Mouse (Mus musculus): ENCODE data around the gene Ptcd2. TPM values are rescaled to one million over a fixed set of nuclear protein-coding genes. Genes with fewer than 3 reads are reported as not detected.

The Ptcd2 gene
- total RNA-seq, 2 experiments from 2014 or later, result 7.0 to 8.4 TPM

DNA sequence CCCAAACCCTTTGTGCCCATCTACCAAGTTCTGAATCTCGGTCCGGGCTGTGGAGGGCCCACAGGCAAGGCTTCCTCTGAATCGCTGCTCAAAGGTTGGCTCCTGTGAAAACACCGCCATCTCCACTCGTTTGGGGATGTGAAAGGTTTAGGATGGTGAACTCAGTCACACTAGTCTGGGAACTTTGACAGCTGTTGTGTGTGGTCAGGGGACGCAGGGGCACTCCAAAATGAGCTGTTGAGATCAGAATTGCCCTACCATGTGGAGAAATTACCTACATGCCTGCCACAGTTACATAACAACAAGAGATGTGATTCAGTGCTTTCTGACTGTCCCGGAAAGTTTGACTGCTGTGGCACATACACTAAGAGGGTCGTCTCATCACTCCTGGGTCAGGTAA is 36.1 kb downstream of the Ptcd2 start:
- ATAC-seq (replicated peaks; ENCODE audit: low FRiP score, poor library complexity, severe bottlenecking), result no peak

- ATAC-seq (replicated peaks; ENCODE audit: low FRiP score, poor library complexity, severe bottlenecking), result no peak
These were observed 36.6 kb downstream of the Ptcd2 start for GRCm38 (mm10) chr13:99307930-99308359.

- no peak for ATAC-seq (replicated peaks; ENCODE audit: low FRiP score, poor library complexity, severe bottlenecking)
These were observed 38.3 kb downstream of the Ptcd2 start for GRCm38 (mm10) chr13:99306164-99306563.

DNA sequence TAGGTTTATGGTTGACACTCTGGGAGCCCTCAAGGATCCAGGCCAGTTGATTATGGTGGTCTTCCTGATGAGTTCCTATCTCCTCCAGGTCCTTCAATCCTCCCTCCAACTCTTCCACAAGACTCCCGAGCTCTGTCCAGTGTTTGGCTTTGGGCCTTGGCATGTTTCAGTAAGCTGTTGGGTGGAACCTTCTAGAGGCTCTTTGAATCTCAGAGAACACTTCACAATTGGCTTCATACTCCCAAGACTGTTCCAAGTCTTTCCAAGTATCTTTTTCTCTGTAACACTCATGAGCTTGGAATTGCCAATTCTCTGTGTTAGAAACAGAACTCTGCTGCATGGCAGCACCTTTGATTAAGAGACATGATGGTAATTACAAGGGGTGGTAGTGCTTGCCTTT is 39.3 kb downstream of the Ptcd2 start:
- no peak for ATAC-seq (replicated peaks; ENCODE audit: low FRiP score, poor library complexity, severe bottlenecking)

DNA sequence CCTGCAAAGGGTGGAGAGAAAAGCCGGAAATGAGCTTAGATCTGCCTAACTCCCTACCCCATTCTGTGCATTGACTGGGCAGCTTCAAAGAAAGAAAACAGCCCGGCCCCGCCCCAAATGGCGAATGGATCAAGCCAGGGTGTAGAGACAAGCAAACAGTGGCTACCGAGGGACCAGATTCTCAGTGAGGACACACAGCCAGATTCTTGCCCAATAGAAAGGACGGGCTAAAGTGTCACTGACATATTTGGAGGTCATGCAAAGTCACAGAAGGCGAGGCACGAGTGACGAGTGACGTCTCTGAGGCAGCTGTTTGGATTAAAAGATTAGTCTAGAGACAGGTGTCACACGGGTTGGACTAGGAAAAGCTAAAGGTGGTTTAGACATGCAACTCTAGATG is 40.1 kb downstream of the Ptcd2 start:
- no peak for ATAC-seq (replicated peaks; ENCODE audit: low FRiP score, poor library complexity, severe bottlenecking)

DNA sequence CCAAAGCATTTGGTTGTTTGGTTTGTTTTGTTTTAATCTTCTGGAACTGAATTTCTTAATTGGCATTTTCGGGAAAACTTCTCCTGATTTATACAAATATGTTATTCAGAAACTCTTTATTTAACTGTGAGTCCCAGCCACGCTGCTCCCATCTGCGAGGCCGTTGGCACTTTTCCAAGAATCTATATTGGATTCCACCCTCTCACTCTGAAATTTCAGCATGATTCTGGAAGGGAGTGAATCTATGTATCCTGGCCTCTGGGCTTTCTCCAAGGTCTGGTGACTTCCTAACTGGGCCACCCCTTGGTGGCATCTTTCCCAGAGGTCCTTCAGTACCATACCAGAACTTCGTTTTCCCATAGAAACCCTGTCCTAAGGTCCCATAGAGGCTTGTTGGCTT is 40.7 kb downstream of the Ptcd2 start:
- no peak for ATAC-seq (replicated peaks; ENCODE audit: low FRiP score, poor library complexity, severe bottlenecking)

- ATAC-seq (replicated peaks; ENCODE audit: low FRiP score, poor library complexity, severe bottlenecking), result no peak
These were observed 44.6 kb downstream of the Ptcd2 start for GRCm38 (mm10) chr13:99299921-99300320.

DNA sequence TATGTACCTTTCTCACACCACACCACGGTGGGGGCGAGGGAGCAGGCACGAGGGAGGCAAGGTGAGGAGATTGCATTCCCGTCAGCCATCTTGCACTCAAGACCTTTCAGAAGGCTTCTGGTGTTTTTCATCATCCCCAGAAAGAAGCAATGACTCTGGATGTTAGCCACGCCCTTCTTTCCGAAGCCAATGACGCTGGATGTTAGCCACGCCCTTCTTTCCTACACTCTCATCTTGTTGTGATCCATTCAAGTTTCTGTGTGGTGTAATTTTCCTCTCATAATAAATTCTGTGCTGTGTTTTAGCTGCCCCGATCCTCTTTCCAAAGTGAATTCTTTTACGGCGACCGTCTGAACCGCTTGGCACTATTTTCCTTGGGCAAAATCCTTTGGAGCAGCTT is 50.3 kb downstream of the Ptcd2 start:
- no peak for ATAC-seq (replicated peaks; ENCODE audit: low FRiP score, poor library complexity, severe bottlenecking)

DNA sequence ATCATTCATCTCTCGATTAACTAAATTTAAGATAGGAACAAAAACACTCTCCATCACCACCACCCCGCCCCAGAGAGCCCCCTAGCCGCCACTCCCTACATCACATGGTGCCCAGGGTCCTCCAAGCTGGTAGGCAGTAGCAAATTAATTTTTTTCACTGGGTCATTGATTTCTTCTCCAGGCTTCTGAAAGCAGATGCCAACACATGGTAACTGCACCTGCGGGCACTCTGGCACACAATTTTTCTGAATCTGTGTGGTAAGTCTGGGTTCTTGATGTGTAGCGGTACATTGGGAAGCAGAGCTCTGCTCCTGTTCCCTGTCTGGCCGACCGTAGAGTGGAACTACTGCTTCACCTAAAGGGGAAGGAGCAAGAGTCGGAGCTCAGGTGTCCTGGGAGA is 53.7 kb downstream of the Ptcd2 start:
- no peak for ATAC-seq (replicated peaks; ENCODE audit: low FRiP score, poor library complexity, severe bottlenecking)

DNA sequence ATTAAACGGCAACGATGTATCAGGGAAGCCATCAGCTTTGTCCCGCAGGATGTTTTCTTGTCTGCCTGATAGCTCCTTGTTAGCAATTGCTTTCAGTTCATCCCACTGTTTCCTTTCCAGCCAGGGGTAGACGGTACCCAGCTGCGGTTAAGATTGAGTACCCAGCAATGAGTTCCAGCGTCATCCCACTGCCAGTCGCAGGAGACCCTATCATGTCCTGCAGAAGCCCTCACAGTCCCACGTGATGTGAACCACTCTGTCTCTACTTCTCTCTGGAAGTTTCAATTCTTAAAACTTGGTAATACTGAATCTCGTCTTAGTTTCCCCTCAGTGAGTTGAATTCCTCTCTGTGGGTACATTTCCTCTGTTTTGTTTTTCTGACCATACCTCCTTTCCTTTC is 56.7 kb downstream of the Ptcd2 start:
- no peak for ATAC-seq (replicated peaks; ENCODE audit: low FRiP score, poor library complexity, severe bottlenecking)

GRCm38 (mm10) chr13:99287207-99287606 is 57.3 kb downstream of the Ptcd2 start:
- no peak for ATAC-seq (replicated peaks; ENCODE audit: low FRiP score, poor library complexity, severe bottlenecking)

DNA sequence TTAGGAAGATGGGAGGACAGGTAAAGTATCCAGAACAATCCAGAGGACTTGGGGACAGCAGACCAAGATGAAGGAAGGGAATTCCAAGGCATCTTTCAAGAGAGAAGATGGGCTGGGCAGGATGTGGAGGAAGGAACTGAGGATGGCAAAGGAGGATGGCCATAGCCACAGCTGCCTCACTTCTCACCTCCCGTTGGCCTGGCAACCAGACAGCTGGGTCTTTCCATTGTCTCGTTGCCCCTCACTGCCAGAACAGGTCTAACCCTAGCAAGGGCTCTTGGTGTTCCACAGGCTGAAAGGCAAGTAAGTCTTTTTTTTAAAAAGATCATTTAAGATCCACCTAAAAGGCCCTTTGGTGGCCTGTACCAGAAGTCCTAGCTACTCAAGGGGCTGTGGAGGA is 59.3 kb downstream of the Ptcd2 start:
- no peak for ATAC-seq (replicated peaks; ENCODE audit: low FRiP score, poor library complexity, severe bottlenecking)

GRCm38 (mm10) chr13:99284400-99285160 is 59.9 kb downstream of the Ptcd2 start:
- no peak for ATAC-seq (replicated peaks; ENCODE audit: low FRiP score, poor library complexity, severe bottlenecking)

DNA sequence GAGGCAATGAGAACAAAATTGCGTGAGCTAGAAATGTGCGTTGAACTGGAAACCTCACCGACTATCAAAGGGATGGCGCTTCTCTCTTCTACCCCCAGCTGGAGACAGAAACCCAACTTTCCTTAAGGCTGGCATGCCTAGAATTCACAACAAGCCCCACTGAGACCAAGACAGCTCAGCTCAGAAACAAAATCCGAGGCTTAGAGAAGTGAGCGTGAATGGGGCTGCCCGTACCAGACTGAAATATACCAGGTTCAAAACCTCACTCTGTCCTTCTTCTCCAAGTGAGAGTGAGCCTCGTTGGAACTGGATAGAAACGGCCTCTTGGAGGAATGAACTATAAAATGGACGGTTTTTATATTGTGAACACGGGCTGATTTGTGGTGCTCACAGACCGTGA is 60.6 kb downstream of the Ptcd2 start:
- no peak for ATAC-seq (replicated peaks; ENCODE audit: low FRiP score, poor library complexity, severe bottlenecking)

GRCm38 (mm10) chr13:99282961-99283360 is 61.5 kb downstream of the Ptcd2 start:
- no peak for ATAC-seq (replicated peaks; ENCODE audit: low FRiP score, poor library complexity, severe bottlenecking)

DNA sequence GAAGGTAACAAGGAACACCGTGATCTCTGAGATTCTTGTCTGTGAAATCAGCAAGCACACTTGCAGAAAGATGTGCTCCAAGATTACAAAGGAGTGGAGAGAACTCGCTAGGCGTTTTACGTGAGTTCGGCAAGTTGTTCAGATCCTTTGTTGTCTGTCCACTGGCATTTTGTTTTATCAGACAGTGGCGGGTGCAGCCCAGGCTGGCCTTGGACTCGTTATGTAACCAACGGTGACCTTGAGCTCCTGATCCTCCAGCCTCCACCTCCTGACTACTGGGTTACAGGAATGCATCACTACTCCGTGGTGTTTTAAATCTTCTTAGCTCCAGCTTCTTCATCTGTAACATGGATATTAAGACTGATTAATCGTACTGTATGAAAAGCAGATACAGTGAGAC is 65.2 kb downstream of the Ptcd2 start:
- ATAC-seq (replicated peaks; ENCODE audit: low FRiP score, poor library complexity, severe bottlenecking), result no peak

GRCm38 (mm10) chr13:99278511-99278910 is 66.0 kb downstream of the Ptcd2 start:
- no peak for ATAC-seq (replicated peaks; ENCODE audit: low FRiP score, poor library complexity, severe bottlenecking)

DNA sequence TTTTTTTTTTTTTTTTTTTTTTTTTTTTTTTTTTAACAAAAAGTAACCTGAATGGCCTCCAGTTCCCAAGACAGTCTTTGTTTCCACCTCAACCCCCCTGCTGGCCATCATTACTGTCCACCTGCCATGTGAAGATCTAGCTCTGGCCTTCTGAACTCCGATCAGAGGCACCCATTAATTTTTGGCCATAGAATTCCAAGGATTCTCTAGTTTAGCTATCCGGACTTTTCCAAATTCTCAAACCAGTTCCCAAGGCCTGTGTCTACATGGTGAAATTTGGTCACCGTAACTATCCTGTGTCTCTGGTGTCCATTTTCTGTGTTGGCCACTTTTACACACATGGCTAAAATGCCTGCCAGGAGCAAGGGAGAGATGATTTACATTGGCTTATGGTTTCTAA is 67.0 kb downstream of the Ptcd2 start:
- ATAC-seq (replicated peaks; ENCODE audit: low FRiP score, poor library complexity, severe bottlenecking), result no peak

- ATAC-seq (replicated peaks; ENCODE audit: low FRiP score, poor library complexity, severe bottlenecking), result no peak
These were observed 72.5 kb downstream of the Ptcd2 start for GRCm38 (mm10) chr13:99272046-99272445.
